Mouse (Mus musculus): ENCODE measurements around the gene 4930402K13Rik. TPM values are rescaled to one million over a fixed set of nuclear protein-coding genes. Genes with fewer than 3 reads are reported as not detected.

4930402K13Rik gene
- polyA plus RNA-seq (2014; fragmentation: Illumina TruSeq; extraction: RNeasy Lipid Tissue Mini Kit (QIAGEN cat#74804); ENCODE audit: low read depth, low replicate concordance) = 0.22 TPM

GRCm38 (mm10) chrX:9104262-9104661 is at the start of gene 4930402K13Rik:
TSS of gene 4930402K13Rik (plus strand) at chrX:9104562.

GRCm38 (mm10) chrX:9062715-9063114 is 41.6 kb upstream of the 4930402K13Rik start, which contains the start of gene Fthl17f:
TSS of gene Fthl17f (plus strand) at chrX:9063015.

Other genes with a start within 250 kb of the 4930402K13Rik start
- gene Gm5751, start 230.3 kb upstream of the 4930402K13Rik start, polyA plus RNA-seq (2014; fragmentation: Illumina TruSeq; extraction: RNeasy Lipid Tissue Mini Kit (QIAGEN cat#74804); ENCODE audit: low read depth, low replicate concordance) = not detected
- gene B630019K06Rik, start 212.2 kb upstream of the 4930402K13Rik start, polyA plus RNA-seq (2014; fragmentation: Illumina TruSeq; extraction: RNeasy Lipid Tissue Mini Kit (QIAGEN cat#74804); ENCODE audit: low read depth, low replicate concordance) = 2.0 TPM
- gene Fthl17b, start 141.6 kb upstream of the 4930402K13Rik start, polyA plus RNA-seq (2014; fragmentation: Illumina TruSeq; extraction: RNeasy Lipid Tissue Mini Kit (QIAGEN cat#74804); ENCODE audit: low read depth, low replicate concordance) = not detected
- gene Fthl17c, start 128.0 kb upstream of the 4930402K13Rik start, polyA plus RNA-seq (2014; fragmentation: Illumina TruSeq; extraction: RNeasy Lipid Tissue Mini Kit (QIAGEN cat#74804); ENCODE audit: low read depth, low replicate concordance) = not detected
- gene Fthl17d, start 117.8 kb upstream of the 4930402K13Rik start, polyA plus RNA-seq (2014; fragmentation: Illumina TruSeq; extraction: RNeasy Lipid Tissue Mini Kit (QIAGEN cat#74804); ENCODE audit: low read depth, low replicate concordance) = not detected
- not detected for gene Fthl17e, start 71.1 kb upstream of the 4930402K13Rik start, polyA plus RNA-seq (2014; fragmentation: Illumina TruSeq; extraction: RNeasy Lipid Tissue Mini Kit (QIAGEN cat#74804); ENCODE audit: low read depth, low replicate concordance)
- gene Fthl17f, start 41.5 kb upstream of the 4930402K13Rik start, polyA plus RNA-seq (2014; fragmentation: Illumina TruSeq; extraction: RNeasy Lipid Tissue Mini Kit (QIAGEN cat#74804); ENCODE audit: low read depth, low replicate concordance) = not detected
- gene Lancl3, start 95.3 kb downstream of the 4930402K13Rik start, polyA plus RNA-seq (2014; fragmentation: Illumina TruSeq; extraction: RNeasy Lipid Tissue Mini Kit (QIAGEN cat#74804); ENCODE audit: low read depth, low replicate concordance) = 1.4 TPM
- gene Gm14862, start 152.3 kb downstream of the 4930402K13Rik start, polyA plus RNA-seq (2014; fragmentation: Illumina TruSeq; extraction: RNeasy Lipid Tissue Mini Kit (QIAGEN cat#74804); ENCODE audit: low read depth, low replicate concordance) = not detected
- 6.2 TPM for gene Xk, start 168.2 kb downstream of the 4930402K13Rik start, polyA plus RNA-seq (2014; fragmentation: Illumina TruSeq; extraction: RNeasy Lipid Tissue Mini Kit (QIAGEN cat#74804); ENCODE audit: low read depth, low replicate concordance)
- gene H2al1m, start 179.2 kb downstream of the 4930402K13Rik start, polyA plus RNA-seq (2014; fragmentation: Illumina TruSeq; extraction: RNeasy Lipid Tissue Mini Kit (QIAGEN cat#74804); ENCODE audit: low read depth, low replicate concordance) = 1.9 TPM
- not detected for gene H2al1k, start 246.1 kb downstream of the 4930402K13Rik start, polyA plus RNA-seq (2014; fragmentation: Illumina TruSeq; extraction: RNeasy Lipid Tissue Mini Kit (QIAGEN cat#74804); ENCODE audit: low read depth, low replicate concordance)

Measured in adipose tissue, adult 10 weeks (tissue).